Mouse (Mus musculus): Measurements from ENCODE around the gene Gtf2e1. TPM values are rescaled to one million over a fixed set of nuclear protein-coding genes. Genes with fewer than 3 reads are reported as not detected.

The Gtf2e1 gene
- polyA plus RNA-seq, 1 experiment = 5.0 TPM

DNA sequence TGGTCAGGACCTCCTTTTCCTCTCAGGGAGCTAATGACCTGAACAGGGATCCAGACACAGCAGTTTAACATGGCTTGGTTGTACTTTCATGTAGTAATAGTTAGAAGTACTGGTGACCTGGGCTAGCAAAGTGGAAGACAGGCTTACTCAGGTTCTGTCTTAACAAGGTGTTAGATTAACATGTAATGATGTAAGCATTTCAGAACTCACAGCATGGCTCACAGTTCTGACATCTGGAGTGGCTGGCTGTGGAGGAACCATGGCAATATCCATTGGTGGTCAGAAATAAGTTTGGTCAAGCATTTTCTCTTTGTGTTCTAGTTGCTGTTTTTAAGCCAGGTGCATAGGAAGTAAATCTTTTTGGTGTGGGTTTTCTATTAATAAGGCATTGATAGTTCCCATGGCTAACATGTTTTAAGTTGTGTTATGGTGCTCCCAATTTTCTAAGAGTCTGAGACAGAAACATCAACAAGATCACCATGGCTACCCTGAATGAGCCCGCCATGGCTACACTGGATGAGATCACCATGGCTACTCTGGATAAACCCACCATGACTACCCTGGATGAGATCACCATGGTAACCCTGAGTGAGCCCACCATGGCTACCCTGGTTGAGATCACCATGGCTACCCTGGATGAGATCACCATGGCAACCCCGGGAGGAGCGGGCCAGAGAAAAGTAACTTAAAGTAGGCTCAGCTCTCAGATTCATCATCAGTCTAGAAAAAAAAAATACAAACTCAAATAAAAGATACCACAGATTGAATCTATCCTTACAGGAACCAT lies 52.6 kb downstream of the Gtf2e1 start:
- Histone ChIP-seq H3K27ac (ENCODE audit: control insufficient read depth, insufficient read depth, low read depth, low read length, poor library complexity) (no peak overlapping the region), H3K4me1 (ENCODE audit: control insufficient read depth, insufficient read depth, low read length) (no peaks in the 10 kb centered on the region), H3K4me3 (replicated peaks; ENCODE audit: control insufficient read depth, low read depth, low read length) (no peak overlapping the region)
- WGBS = 93% methylated on average over 3 of the region's 3 CpGs
- TF ChIP-seq CTCF (IDR thresholded peaks at IDR 0.05; ENCODE audit: control insufficient read depth, insufficient read depth, low read length) = no peak
- TF ChIP-seq POLR2A (IDR thresholded peaks at IDR 0.05; ENCODE audit: borderline replicate concordance, control insufficient read depth, low read depth, low read length) = no peak

DNA sequence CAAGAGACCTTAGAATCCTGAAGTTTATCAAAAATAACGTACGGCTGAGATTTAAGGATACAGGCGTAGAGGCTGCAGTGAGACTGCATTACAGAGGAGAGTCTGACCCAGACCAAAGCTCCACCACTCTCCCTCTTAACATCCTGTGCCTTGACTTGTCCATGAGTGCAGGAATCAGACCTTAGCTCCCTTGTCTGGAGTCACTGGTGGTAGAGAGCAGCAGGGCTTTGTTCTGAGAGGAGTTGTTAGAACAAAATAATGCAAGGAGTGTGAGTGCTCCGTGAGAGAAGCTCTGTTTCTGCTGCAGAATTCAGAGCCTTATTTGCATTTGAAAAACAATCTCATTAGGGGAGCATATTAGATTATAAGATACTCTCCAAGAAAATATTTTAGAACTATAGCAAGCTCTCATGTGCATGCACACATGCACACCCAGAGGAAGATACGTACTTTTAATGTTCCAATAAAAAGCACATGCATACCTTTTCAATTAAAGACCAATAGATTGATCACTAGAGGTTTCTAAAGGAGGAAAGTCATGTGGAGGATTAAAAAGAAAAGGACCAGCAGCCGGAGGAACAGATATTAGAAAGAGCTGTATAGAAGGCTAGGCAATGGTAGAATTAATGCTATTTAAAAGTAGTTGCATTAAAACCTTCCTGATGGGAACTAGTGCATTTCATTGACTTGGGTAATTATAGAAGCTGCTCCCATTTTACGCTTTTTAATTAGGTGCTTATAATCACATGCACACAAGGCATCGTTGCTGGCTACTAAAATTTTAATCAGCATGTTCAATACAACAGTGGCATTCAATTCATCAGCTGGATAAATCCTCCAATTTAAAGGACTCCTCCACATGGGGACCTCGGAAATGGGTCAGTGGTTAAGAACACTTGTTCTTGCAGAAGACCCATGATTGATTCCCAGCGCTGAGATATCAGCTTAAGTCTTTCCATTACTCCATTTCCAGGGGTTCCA lies 61.0 kb downstream of the Gtf2e1 start:
- WGBS = 74% methylated on average over 10 of the region's 10 CpGs
- no peak overlapping the region for H3K27ac ChIP-seq (ENCODE audit: control insufficient read depth, insufficient read depth, low read depth, low read length, poor library complexity)
- H3K4me1 ChIP-seq (ENCODE audit: control insufficient read depth, insufficient read depth, low read length) = no peaks in the 10 kb centered on the region
- H3K4me3 ChIP-seq (replicated peaks; ENCODE audit: control insufficient read depth, low read depth, low read length) = no peak overlapping the region
- no peak for TF ChIP-seq POLR2A (IDR thresholded peaks at IDR 0.05; ENCODE audit: borderline replicate concordance, control insufficient read depth, low read depth, low read length)
- no peak for TF ChIP-seq CTCF (IDR thresholded peaks at IDR 0.05; ENCODE audit: control insufficient read depth, insufficient read depth, low read length)

DNA sequence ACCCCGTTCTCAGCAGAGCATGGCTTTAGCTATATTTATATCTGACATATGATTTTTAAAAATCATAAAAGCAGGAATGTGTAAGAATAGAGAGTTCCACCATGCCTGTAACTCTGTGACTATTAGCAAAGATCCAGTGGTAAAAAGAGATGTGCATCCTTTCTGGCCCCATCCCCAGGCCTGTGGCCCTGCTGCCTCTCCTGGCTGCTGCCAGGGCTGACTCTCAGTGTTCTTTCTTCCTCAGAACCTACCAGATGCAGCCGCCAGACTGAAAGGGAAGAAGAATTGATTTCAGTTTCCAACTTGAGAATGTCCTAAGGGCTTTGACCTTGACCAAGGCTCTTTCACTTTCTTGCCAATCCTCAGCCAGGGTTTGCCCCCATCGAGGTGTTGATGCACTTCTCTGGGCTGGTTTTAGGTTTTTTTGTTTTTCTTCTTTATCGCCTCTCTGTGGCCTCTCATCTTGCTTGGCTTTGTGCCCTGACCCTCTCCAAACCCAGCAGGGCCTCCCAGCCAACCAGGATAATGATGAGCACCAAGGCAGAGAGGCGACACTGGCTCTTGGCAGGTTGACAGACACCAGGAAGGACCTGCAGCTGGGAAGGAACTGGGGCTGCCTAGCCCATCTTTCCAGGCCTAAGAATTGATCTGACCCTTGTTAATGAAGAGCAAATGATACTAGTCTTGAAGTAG lies 66.8 kb downstream of the Gtf2e1 start:
- Histone ChIP-seq H3K4me3 (replicated peaks; ENCODE audit: control insufficient read depth, low read depth, low read length) (no peak overlapping the region), H3K4me1 (ENCODE audit: control insufficient read depth, insufficient read depth, low read length) (no peaks in the 10 kb centered on the region), H3K27ac (ENCODE audit: control insufficient read depth, insufficient read depth, low read depth, low read length, poor library complexity) (no peak overlapping the region)
- no peak for TF ChIP-seq POLR2A (IDR thresholded peaks at IDR 0.05; ENCODE audit: borderline replicate concordance, control insufficient read depth, low read depth, low read length)
- no peak for TF ChIP-seq CTCF (IDR thresholded peaks at IDR 0.05; ENCODE audit: control insufficient read depth, insufficient read depth, low read length)
- WGBS = 62% methylated on average over 5 of the region's 5 CpGs

DNA sequence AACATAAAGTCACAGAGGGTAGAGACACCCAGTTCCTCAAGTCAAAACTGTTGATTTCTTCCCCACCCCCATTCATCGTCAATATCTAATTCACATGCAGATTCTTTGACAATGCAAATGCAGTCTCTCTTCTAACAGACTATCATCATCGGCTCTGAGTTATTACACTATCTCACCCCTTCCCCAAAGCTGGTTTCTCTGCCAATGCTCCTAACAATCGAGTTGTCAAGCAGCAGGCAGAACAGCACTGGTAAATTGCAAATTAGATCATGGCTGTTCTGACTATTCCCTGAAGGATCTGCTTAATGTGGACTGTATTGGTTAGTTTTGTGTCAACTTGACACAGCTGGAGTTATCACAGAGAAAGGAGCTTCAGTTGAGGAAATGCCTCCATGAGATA lies 70.0 kb downstream of the Gtf2e1 start:
- H3K27ac ChIP-seq (ENCODE audit: control insufficient read depth, insufficient read depth, low read depth, low read length, poor library complexity) = no peak overlapping the region
- H3K4me3 ChIP-seq (replicated peaks; ENCODE audit: control insufficient read depth, low read depth, low read length) = no peak overlapping the region
- no peaks in the 10 kb centered on the region for H3K4me1 ChIP-seq (ENCODE audit: control insufficient read depth, insufficient read depth, low read length)
- TF ChIP-seq CTCF (IDR thresholded peaks at IDR 0.05; ENCODE audit: control insufficient read depth, insufficient read depth, low read length) = no peak
- TF ChIP-seq POLR2A (IDR thresholded peaks at IDR 0.05; ENCODE audit: borderline replicate concordance, control insufficient read depth, low read depth, low read length) = no peak
- WGBS = 75% methylated on average over 3 of the region's 3 CpGs

DNA sequence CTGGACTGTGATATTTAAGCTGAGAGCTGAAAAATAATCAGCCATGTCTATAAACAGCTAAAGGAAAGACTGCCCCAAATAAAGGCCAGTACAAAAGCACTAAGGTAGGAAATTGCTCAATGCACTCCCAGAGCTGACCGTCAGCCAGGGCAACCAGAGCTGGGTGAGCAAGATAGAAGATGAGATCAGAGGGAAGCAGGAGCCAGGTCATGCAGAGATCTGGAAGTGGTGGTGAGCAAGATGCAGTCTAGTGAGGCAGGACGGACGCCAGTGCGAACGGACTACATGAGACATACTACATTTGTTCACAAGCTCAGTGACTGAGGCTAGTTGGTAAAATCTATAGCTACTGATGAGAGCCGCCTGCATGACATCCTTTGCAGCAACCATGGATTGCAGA lies 75.6 kb downstream of the Gtf2e1 start:
- TF ChIP-seq CTCF (IDR thresholded peaks at IDR 0.05; ENCODE audit: control insufficient read depth, insufficient read depth, low read length) (no peak), POLR2A (IDR thresholded peaks at IDR 0.05; ENCODE audit: borderline replicate concordance, control insufficient read depth, low read depth, low read length) (no peak)
- Histone ChIP-seq H3K4me3 (replicated peaks; ENCODE audit: control insufficient read depth, low read depth, low read length) (no peak overlapping the region), H3K27ac (ENCODE audit: control insufficient read depth, insufficient read depth, low read depth, low read length, poor library complexity) (no peak overlapping the region), H3K4me1 (ENCODE audit: control insufficient read depth, insufficient read depth, low read length) (no peaks in the 10 kb centered on the region)
- 77% methylated on average over 6 of the region's 6 CpGs for WGBS

DNA sequence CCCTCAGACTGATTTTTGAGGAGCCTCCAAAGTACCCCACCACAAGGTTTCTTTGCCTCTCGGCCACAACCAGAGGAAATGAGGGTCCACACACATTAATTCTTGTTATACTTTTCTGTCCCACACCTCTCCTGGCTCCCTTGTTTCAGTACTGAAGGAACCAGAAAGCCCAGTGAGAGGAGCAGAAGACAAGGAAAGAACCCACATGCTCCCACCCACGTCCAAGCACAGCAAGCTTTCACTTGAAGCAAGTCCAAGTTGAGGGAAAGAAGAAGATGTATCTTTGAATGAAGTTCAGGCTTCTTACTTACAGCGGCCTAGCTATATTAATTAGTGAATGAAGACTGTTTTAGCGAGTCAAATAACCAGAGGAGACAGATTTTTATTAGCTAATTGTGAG lies 76.7 kb downstream of the Gtf2e1 start:
- Histone ChIP-seq H3K4me1 (ENCODE audit: control insufficient read depth, insufficient read depth, low read length) (no peaks in the 10 kb centered on the region), H3K4me3 (replicated peaks; ENCODE audit: control insufficient read depth, low read depth, low read length) (no peak overlapping the region), H3K27ac (ENCODE audit: control insufficient read depth, insufficient read depth, low read depth, low read length, poor library complexity) (no peak overlapping the region)
- WGBS = 64% methylated on average over 4 of the region's 4 CpGs
- TF ChIP-seq CTCF (IDR thresholded peaks at IDR 0.05; ENCODE audit: control insufficient read depth, insufficient read depth, low read length) (no peak), POLR2A (IDR thresholded peaks at IDR 0.05; ENCODE audit: borderline replicate concordance, control insufficient read depth, low read depth, low read length) (no peak)

DNA sequence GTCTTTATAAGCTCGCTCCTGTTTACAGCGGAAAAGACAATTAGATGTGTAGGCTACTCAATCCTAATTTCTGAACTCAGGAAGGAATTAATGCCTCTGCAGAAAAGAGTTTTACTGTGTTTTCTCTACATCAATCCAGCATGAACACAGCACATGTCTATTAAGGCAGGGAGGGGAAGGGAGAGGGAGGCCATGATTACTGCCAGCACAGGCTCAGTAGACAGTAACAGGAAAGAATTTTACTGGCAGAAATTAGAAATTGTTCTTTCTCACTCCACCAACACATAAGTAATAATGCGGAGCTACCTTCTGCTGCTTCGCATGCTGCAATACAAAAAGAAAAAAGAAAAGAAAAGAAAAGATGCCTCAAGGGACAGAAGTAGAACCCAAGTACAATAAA lies 78.0 kb downstream of the Gtf2e1 start:
- TF ChIP-seq CTCF (IDR thresholded peaks at IDR 0.05; ENCODE audit: control insufficient read depth, insufficient read depth, low read length) (no peak), POLR2A (IDR thresholded peaks at IDR 0.05; ENCODE audit: borderline replicate concordance, control insufficient read depth, low read depth, low read length) (no peak)
- Histone ChIP-seq H3K27ac (ENCODE audit: control insufficient read depth, insufficient read depth, low read depth, low read length, poor library complexity) (no peak overlapping the region), H3K4me1 (ENCODE audit: control insufficient read depth, insufficient read depth, low read length) (no peaks in the 10 kb centered on the region), H3K4me3 (replicated peaks; ENCODE audit: control insufficient read depth, low read depth, low read length) (no peak overlapping the region)
- WGBS = 85% methylated on average over 4 of the region's 4 CpGs

Other genes starting within 250 kb of the Gtf2e1 start
- gene Stxbp5l, start 154.8 kb downstream of the Gtf2e1 start, polyA plus RNA-seq (2011; ENCODE audit: insufficient read depth, insufficient read length, low replicate concordance, missing spikeins) = 0.92 and 2.4 TPM in 2 replicates
- 4.5 and 6.8 TPM in 2 replicates for gene Rabl3, start 96 bp upstream of the Gtf2e1 start, polyA plus RNA-seq (2011; ENCODE audit: insufficient read depth, insufficient read length, low replicate concordance, missing spikeins)
- 1.3 and 4.1 TPM in 2 replicates for gene Hgd, start 40.4 kb upstream of the Gtf2e1 start, polyA plus RNA-seq (2011; ENCODE audit: insufficient read depth, insufficient read length, low replicate concordance, missing spikeins)
- 72.1 and 78.8 TPM in 2 replicates for gene Ndufb4, start 114.7 kb upstream of the Gtf2e1 start, polyA plus RNA-seq (2011; ENCODE audit: insufficient read depth, insufficient read length, low replicate concordance, missing spikeins)
- gene Fstl1, start 237.1 kb upstream of the Gtf2e1 start, polyA plus RNA-seq (2011; ENCODE audit: insufficient read depth, insufficient read length, low replicate concordance, missing spikeins) = 28.2 and 31.4 TPM in 2 replicates

Measured in bone marrow, adult 2 months (tissue).